Mouse (Mus musculus) adrenal gland, adult (tissue): Measurements from ENCODE around the gene Gabrg3.

Experiments used
- DNase-seq, 2 experiments: peaks; one replicate each; pipeline ENCODE4 v3.0.0; 2022 to 2023; ENCODE audit warnings: low spot score in 1 of 2; ENCODE audit not compliant: inconsistent age in 2 of 2

Gene Gabrg3

GRCm38 (mm10) chr7:57082071-57082470 is 304.9 kb downstream of the Gabrg3 start:
- DNase-seq: no peak

- no peak for DNase-seq
Measured at GRCm38 (mm10) chr7:57071435-57072160, 315.4 kb downstream of the Gabrg3 start.

GRCm38 (mm10) chr7:57065398-57065797 is 321.6 kb downstream of the Gabrg3 start:
- no peak for DNase-seq

DNA sequence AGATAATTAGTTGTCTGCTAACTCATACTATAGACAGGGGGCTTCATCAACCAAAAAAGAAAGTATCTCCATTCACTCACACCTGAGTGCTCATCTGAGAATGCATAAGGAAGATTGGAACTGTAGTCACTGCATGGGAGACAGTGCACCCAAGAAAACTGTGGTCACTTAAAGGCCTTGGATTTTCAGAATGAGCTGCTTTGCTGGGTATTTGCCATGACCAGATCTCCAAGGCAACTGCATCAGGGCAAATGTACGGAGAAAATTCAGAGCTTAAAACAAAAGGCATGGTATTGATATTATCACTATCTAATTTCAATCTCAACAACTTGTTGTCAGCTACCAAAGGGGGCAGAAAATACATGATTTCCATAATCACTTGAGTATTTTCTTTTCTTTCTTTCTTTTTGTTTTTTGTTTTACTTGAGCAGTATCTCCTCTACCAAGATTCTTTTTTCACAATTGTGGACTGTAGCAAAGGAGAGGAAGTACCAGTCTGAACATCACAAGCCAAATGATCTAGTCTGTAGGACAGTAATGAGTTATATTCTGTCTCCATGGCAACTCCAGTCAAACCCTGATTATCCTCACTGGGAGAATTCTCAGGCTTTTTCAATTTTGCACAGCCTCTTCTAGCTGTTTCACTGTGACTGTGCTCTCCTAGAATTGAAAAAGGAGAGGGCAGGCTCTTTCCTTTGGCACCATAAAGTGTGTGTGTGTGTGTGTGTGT is 335.9 kb downstream of the Gabrg3 start:
- DNase-seq: no peak

DNA sequence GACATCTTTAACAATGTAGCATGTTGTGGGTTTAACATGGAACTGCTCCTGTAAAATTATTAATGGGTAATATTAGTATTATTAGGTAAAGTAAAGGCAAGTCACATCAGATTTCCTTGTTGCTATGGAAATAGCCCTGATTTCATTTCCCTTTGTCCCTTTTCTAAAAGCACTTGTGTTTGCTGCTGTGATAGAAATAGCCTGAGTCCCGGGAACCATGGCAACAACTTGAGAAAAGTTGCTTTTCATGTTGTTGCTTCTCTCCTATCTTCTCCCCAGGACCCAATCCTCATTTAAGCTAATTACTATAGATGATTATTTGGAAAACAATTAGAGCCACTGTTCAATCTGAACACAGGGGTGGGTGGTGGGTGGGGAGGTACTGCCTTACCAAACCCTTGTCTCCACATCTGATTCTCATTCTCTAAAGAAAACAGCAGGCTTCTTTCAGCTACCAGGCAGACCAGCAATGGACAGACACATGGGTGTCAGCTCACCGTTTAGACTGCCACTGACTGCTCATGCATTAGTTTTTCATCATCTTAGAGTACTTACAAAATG is 349.0 kb downstream of the Gabrg3 start:
- DNase-seq: no peak

- no peak for DNase-seq
Measured at GRCm38 (mm10) chr7:57000585-57001261, 386.3 kb downstream of the Gabrg3 start.

DNA sequence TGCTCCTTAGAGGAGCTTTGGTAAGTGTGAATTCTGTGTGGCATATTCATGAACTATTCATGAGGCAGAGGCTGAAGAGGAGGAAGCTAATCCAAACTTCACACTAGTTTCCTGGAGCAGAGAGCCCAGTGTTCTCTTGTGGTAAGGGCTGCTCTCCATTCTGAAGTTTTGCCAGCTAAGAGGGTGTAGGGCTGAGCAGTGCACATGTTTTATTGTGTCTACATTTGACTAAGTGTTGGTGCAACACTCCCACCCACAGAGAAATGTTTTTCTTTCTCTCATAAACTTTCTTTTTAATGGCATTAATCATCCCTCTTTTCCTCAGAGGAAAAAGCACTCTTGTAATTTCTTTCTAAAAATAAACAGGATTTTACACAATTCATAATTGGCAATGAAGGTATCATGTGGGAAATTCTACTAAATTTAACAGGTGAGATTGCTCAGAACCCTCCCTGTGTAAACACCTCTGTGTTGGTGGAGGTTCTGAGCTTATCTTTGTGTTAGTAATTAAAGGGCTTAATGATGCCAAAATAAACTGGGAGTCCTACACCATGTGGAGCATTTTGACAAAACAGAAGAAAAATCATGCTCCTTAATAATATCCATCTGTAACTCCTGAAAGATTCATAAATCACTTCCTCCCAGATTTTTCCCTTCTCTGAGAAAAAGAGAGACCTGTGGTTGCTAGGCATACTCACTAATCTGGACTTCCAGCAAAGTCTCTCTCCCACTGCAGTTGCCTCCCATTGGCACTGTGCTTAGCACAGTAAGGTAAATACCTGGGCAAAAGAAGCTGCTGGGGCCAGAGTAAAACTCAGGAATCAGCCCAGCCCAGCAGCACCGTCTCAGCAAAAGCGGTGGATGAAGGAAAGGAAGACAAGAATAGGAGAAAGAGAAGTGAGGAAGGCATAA is 389.0 kb downstream of the Gabrg3 start:
- DNase-seq: no peak

DNA sequence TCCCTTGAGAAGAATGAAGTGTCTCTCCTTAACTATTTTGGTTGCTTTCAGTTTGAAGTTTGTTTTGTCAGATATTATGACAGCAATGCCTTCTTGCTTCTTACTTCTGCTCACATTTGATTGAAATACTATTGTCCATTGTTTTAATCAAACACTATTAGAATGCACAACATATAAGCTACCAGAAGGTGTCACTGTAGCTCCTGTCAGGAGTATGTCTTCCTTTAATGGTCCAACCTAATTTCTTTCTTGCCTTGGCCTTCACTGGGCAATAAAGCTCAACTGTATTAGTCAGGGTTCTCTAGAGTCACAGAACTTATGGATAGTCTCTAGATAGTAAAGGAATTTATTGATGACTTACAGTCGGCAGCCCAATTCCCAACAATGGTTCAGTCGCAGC is 440.6 kb downstream of the Gabrg3 start:
- peak; percentile 3 to 75 for DNase-seq

GRCm38 (mm10) chr7:56941606-56942005 is 445.4 kb downstream of the Gabrg3 start:
- DNase-seq: peak in 1 of 2 experiments; percentile 7

DNA sequence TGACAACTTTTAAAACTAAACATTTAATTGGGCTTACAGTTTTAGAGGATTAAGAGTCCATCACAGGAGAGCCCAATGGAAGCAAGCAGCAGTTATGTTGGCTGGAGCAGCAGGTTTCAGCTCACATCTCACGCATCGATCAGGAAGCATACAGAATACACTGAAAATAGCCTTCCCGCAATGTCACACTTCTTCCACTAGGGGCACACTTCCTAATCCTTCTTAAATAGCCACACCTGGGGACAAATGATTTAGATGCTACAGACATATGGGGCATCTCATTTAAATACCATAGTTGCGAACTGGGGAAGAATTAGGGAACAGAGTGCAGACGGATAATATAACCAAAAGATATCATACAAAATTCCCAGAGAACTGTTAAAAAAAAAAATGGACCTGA is 449.0 kb downstream of the Gabrg3 start:
- DNase-seq: peak in 1 of 2 experiments; percentile 25

- no peak for DNase-seq
Measured at GRCm38 (mm10) chr7:56919499-56919898, 467.5 kb downstream of the Gabrg3 start.

DNA sequence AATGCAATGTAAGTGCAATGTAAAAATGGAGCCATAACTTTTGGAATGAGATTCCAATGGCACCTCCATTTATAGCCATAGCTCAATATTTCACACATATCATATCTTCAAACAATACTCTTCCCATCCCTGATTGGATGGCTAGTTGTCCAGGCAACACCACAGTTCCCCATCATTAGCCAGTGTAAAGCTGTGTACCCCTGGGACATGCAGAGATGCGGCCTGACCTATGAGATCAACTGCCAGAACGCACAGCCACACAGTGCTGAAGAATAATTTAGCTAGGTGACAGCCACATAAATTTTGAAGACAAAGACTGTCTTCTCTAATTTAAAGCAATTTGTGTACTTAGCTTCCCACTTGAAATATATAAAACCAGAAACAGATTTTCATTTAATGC is 472.1 kb downstream of the Gabrg3 start:
- DNase-seq: no peak

GRCm38 (mm10) chr7:56899762-56900161 is 487.2 kb downstream of the Gabrg3 start:
- no peak for DNase-seq

- DNase-seq: no peak
Measured at GRCm38 (mm10) chr7:56867314-56868075, 519.5 kb downstream of the Gabrg3 start.

DNA sequence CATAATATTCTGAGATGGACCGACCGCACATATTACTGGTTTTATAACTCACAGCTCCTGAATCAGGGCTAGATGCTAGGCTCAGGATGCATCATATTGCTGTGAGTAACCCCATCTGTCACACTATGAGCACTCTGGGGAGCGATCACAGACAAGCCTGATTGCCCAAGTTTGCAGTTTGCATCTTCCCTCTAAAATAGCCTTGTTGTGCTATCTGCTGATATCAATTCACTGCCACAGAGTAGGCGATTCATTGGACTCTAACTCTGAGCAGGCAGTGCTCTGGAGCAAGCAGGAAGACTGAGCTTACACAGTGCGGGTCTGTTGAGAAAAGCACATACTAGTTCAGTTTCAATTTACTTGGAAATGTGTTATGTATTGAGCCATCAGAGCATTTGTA is 543.4 kb downstream of the Gabrg3 start:
- no peak for DNase-seq

GRCm38 (mm10) chr7:56825446-56825845 is 561.5 kb downstream of the Gabrg3 start:
- DNase-seq: no peak

GRCm38 (mm10) chr7:56801841-56802240 is 585.1 kb downstream of the Gabrg3 start:
- DNase-seq: no peak

DNA sequence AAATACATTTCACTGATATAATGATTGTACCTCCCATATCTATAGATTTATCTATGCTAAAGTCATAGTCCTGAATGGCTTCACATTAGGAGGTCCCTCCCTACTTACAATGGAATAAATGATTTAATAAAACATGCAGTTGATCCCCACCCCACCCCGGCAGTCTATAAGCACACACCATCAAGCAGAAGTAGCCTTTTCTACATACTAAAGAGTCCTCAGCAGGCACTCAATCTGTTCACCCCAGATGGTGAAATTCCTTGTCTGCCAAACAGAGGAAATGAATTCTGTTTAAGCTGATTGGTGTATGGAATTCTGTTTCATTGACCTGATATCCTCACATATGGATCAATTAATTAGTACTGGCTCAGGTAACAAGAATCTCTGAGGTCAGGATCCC is 607.9 kb downstream of the Gabrg3 start:
- no peak for DNase-seq

DNA sequence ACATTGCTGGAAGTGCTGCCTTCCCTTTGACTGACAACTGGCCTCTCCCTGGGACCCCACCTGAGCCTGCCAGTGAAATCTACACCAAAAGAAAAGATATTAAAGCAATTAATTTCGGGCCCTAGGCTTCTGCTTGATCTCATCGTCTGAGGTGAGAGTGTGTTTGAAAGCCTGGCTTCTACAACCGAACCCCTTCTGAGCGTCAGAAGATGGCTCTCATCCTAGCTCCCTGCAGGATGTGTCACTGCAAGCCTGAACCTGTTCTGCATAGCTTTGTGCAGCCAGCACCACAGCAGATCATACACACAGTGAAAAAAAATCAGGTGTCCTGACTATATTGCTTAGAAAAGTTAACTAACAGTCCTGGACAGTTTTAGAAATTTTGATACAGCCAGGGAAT is 618.8 kb downstream of the Gabrg3 start:
- no peak for DNase-seq

DNA sequence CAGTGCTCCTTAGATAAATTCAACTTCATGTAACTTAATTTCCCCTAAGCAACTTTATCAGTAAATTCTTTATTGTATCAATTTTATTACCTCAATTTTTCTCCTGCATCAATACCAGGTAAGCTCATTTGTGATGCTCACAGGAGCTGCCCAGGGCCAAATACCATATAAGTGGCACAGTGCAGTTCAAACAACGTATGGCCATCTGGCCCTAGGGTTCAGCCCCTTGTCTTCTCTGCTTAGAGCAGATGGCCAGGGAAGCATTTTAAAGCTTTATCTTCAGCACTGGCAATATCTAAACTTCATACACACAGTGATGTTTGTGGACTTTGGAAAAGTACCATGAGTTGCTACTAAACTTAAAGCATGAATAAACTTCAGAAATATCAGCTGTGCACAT is 619.2 kb downstream of the Gabrg3 start:
- no peak for DNase-seq
